Mouse (Mus musculus): ENCODE measurements around the gene Nubp1. TPM values are rescaled to one million over a fixed set of nuclear protein-coding genes. Genes with fewer than 3 reads are reported as not detected.

The Nubp1 gene
- 60.0 and 64.0 TPM in 2 replicates for polyA plus RNA-seq (2015; fragmentation: Nextera tagmentation; extraction: Ambion mirVana)

GRCm38 (mm10) chr16:10411764-10412746, at the start of gene Nubp1:
Gene Nubp1, plus strand, starts transcription at chr16:10411948.
- WGBS: 3% methylated on average over 56 of the region's 56 CpGs

DNA sequence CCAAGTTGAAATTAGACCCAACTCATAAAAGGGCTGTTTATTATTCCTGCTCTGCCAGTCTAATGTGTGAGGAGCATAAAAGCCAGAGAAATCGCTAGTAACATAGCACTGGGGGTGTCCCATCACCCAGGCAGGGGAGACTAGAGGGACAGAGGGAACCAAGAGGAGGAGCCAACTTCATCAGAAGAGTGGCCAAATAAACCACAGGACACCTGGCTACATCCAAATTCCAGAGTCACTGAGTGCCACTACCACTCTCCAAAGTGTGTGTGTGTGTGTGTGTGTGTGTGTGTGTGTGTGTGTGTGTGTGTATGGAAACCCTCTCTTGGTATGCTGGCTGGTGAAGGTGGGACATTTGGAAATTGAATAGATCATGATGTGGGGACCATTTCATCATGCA, 48.7 kb upstream of the Nubp1 start:
- Histone ChIP-seq H3K36me3 (no peaks in the 10 kb centered on the region), H3K4me1 (peaks cover 18% of the 10 kb centered on the region), H3K9me3 (no peaks in the 10 kb centered on the region), H3K9ac (no peak overlapping the region), H3K27me3 (no peaks in the 10 kb centered on the region), H3K4me3 (no peak overlapping the region), H3K27ac (no peak overlapping the region), H3K4me2 (replicated peaks) (no peak overlapping the region)
- no peak for ATAC-seq (ENCODE audit: low FRiP score, low read depth)
- 41% methylated on average over 1 of the region's 1 CpGs for WGBS

More at GRCm38 (mm10) chr16:10411764-10412746, at the start of gene Nubp1:
- Histone ChIP-seq H3K27me3 (no peaks in the 10 kb centered on the region; the same call in 1 of the 2 replicates), H3K4me1 (peaks cover 23% of the 10 kb centered on the region), H3K27ac (peak within 1 kb of the TSS; percentile 90), H3K36me3 (peaks cover 39% of the 10 kb centered on the region), H3K4me2 (replicated peaks) (peak within 1 kb of the TSS; percentile 80), H3K4me3 (peak within 1 kb of the TSS; percentile 75), H3K9me3 (no peaks in the 10 kb centered on the region), H3K9ac (peak within 1 kb of the TSS; percentile 74)
- ATAC-seq (ENCODE audit: low FRiP score, low read depth): peak; percentile 97

- H3K27me3 ChIP-seq: no peaks in the 10 kb centered on the region
- H3K27ac ChIP-seq: peak overlapping the region; percentile 49
- no peaks in the 10 kb centered on the region for H3K9me3 ChIP-seq
- no peak overlapping the region for H3K4me2 ChIP-seq (replicated peaks)
- WGBS: 58% methylated on average over 4 of the region's 4 CpGs
- H3K4me3 ChIP-seq: no peak overlapping the region
- H3K36me3 ChIP-seq: no peaks in the 10 kb centered on the region
- H3K9ac ChIP-seq: peak overlapping the region; percentile 10; the same call in 1 of the 2 replicates
- ATAC-seq (ENCODE audit: low FRiP score, low read depth): no peak
- peaks cover 29% of the 10 kb centered on the region for H3K4me1 ChIP-seq
These were observed 46.0 kb upstream of the Nubp1 start for GRCm38 (mm10) chr16:10365796-10366195.

DNA sequence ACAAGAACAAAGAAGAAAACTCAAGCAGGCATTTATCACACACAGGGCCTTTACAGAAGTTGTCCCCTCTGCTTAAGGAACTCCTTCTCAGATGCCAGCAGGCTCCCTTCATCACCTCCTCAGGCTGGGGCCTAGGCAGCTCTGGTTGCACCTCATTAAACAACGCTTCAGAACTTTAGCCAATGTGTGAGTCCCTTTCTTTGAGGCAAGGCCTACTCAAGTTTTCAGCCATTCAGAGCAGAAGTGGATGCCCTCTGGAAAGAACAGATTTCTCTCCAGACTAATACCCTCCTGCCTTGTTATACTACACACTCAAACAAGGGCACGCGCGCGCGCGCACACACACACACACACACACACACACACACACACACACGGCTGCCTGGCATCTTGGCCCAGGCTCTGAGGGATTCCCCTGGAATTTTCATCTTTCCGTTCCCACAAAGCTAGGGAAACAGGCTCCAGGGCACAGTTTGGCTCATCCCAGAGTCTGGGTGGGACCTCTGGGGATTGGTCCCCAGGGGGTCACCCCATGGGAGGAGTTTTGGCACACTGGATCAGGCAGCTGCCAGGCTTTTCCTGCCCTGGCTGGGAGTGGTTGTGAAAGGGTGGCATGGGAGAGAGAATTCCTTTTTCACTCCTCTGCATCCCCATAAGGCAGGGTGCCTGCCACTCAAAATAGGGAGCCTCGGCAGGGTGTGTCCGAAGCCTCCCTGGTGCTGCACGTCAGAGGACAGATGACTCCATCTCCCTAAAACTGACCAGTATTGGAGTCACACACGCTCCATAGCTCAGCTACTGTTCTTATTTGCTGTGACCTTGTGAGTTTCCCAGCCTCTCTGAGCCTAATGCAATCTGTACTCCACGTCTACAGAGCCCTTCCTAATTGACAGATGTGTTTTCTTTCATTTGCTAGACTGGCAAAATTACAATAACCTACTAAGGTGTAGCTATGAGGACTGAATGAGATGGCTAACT, 45.2 kb upstream of the Nubp1 start:
- Histone ChIP-seq H3K4me2 (replicated peaks) (no peak overlapping the region), H3K27ac (peak overlapping the region; percentile 49), H3K36me3 (no peaks in the 10 kb centered on the region), H3K9ac (peak overlapping the region; percentile 10; the same call in 1 of the 2 replicates), H3K9me3 (no peaks in the 10 kb centered on the region), H3K4me3 (no peak overlapping the region), H3K27me3 (no peaks in the 10 kb centered on the region), H3K4me1 (peaks cover 33% of the 10 kb centered on the region)
- WGBS: 62% methylated on average over 14 of the region's 14 CpGs
- ATAC-seq (ENCODE audit: low FRiP score, low read depth): peak; percentile 41; the same call in 1 of the 2 replicates

- Histone ChIP-seq H3K36me3 (no peaks in the 10 kb centered on the region), H3K9me3 (no peaks in the 10 kb centered on the region), H3K9ac (no peak overlapping the region), H3K4me2 (replicated peaks) (no peak overlapping the region), H3K4me3 (no peak overlapping the region), H3K27ac (no peak overlapping the region), H3K27me3 (no peaks in the 10 kb centered on the region), H3K4me1 (peaks cover 36% of the 10 kb centered on the region)
- no peak for ATAC-seq (ENCODE audit: low FRiP score, low read depth)
- 53% methylated on average over 3 of the region's 3 CpGs for WGBS
These were observed 42.2 kb upstream of the Nubp1 start for GRCm38 (mm10) chr16:10369468-10369934.

- Histone ChIP-seq H3K4me1 (peaks cover 39% of the 10 kb centered on the region), H3K36me3 (no peaks in the 10 kb centered on the region), H3K4me2 (replicated peaks) (no peak overlapping the region), H3K9me3 (no peaks in the 10 kb centered on the region), H3K27ac (peak overlapping the region; percentile 48; the same call in 1 of the 2 replicates), H3K27me3 (no peaks in the 10 kb centered on the region), H3K9ac (no peak overlapping the region), H3K4me3 (no peak overlapping the region)
- 70% methylated on average over 1 of the region's 1 CpGs for WGBS
- no peak for ATAC-seq (ENCODE audit: low FRiP score, low read depth)
These were observed 41.8 kb upstream of the Nubp1 start for GRCm38 (mm10) chr16:10369996-10370395.

DNA sequence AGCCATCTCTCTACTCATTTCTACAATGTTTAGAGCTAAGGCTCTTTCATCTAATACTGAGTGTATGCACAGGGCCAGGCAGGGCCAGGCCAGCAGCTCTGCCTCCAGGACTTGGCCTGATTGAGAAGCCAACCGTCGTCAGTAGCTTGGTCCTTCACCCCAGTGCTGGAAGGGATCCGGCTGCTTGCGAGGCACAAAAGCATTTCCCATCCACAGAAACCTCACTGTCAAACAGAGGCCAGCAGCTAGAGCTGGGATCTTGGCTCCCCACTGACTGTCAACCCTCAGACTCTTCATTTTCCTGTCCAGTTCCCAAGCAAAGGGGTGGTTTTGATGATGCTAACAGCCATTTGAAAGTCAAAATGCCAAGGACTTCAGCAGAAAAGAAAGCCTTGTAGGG, 39.4 kb upstream of the Nubp1 start:
- H3K4me3 ChIP-seq: no peak overlapping the region
- H3K9me3 ChIP-seq: no peaks in the 10 kb centered on the region
- H3K36me3 ChIP-seq: no peaks in the 10 kb centered on the region
- no peak for ATAC-seq (ENCODE audit: low FRiP score, low read depth)
- H3K27me3 ChIP-seq: no peaks in the 10 kb centered on the region
- H3K9ac ChIP-seq: no peak overlapping the region
- H3K4me1 ChIP-seq: peaks cover 22% of the 10 kb centered on the region
- WGBS: 83% methylated on average over 4 of the region's 4 CpGs
- no peak overlapping the region for H3K4me2 ChIP-seq (replicated peaks)
- H3K27ac ChIP-seq: no peak overlapping the region

GRCm38 (mm10) chr16:10374254-10375011, 37.3 kb upstream of the Nubp1 start:
- WGBS: 21% methylated on average over 13 of the region's 13 CpGs
- Histone ChIP-seq H3K9me3 (no peaks in the 10 kb centered on the region), H3K36me3 (no peaks in the 10 kb centered on the region), H3K4me2 (replicated peaks) (peak overlapping the region; percentile 56), H3K9ac (peak overlapping the region; percentile 50; the same call in 1 of the 2 replicates), H3K4me3 (peak overlapping the region; percentile 10), H3K27ac (no peak overlapping the region), H3K4me1 (peaks cover 20% of the 10 kb centered on the region), H3K27me3 (peaks cover 5% of the 10 kb centered on the region; the same call in 1 of the 2 replicates)
- ATAC-seq (ENCODE audit: low FRiP score, low read depth): peak; percentile 58

- Histone ChIP-seq H3K36me3 (no peaks in the 10 kb centered on the region), H3K27ac (no peak overlapping the region), H3K4me2 (replicated peaks) (no peak overlapping the region), H3K4me1 (peaks cover 6% of the 10 kb centered on the region), H3K9me3 (no peaks in the 10 kb centered on the region), H3K27me3 (peaks cover 13% of the 10 kb centered on the region; the same call in 1 of the 2 replicates), H3K9ac (no peak overlapping the region), H3K4me3 (no peak overlapping the region)
- WGBS: 65% methylated on average over 1 of the region's 1 CpGs
- no peak for ATAC-seq (ENCODE audit: low FRiP score, low read depth)
These were observed 34.5 kb upstream of the Nubp1 start for GRCm38 (mm10) chr16:10377286-10377685.

DNA sequence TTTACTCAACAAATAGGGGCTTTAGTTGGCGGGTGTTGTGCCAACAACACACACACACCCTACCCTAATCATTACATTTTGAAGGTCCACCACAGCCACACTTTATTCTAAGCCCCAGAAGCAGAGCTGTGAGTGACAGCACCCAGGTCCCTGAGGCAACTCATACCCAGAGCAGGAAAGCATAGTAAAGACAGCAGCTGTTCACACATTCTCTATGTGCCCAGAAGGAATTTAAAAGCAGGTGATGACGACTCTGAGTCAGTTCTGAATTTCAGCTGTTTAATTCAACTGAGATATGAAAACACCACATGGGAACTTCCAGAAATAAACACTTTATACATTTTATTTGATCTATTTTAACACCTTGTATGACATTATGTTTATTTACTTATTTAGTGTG, 32.2 kb upstream of the Nubp1 start:
- Histone ChIP-seq H3K9ac (no peak overlapping the region), H3K4me3 (no peak overlapping the region), H3K27ac (no peak overlapping the region), H3K27me3 (peaks cover 13% of the 10 kb centered on the region; the same call in 1 of the 2 replicates), H3K4me1 (peaks cover 2% of the 10 kb centered on the region), H3K36me3 (no peaks in the 10 kb centered on the region), H3K9me3 (no peaks in the 10 kb centered on the region), H3K4me2 (replicated peaks) (no peak overlapping the region)
- 0 out of 2 replicates have a peak, but pooled peaks have one; percentile 26 for ATAC-seq (ENCODE audit: low FRiP score, low read depth)
- WGBS: 41% methylated on average over 2 of the region's 2 CpGs

DNA sequence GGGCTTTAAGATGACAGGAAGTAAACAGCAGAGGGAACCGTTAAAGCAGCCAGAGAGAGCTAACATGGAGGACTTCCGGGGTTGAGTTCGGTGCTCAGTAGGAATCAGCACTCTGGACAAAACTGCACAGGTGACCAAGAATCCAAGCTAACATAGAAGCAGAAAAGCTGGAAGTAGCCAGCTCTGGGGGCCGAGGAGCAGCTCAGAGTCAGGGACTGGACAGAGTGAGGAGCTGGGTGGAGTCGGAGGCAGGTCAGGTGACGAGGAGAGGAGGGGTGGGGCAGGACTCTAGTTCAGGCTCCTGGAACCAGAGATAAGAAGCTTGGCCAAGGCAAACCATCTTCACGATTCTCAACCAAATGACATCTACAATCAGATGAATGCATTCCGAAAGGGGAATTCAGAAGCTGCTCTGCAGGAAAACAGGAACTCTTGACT, 27.7 kb upstream of the Nubp1 start:
- no peaks in the 10 kb centered on the region for H3K36me3 ChIP-seq
- ATAC-seq (ENCODE audit: low FRiP score, low read depth): no peak; the same call in 1 of the 2 replicates
- WGBS: 32% methylated on average over 8 of the region's 8 CpGs
- H3K27me3 ChIP-seq: peaks cover 8% of the 10 kb centered on the region; the same call in 1 of the 2 replicates
- no peak overlapping the region for H3K27ac ChIP-seq
- 0 out of 2 replicates have a peak overlapping the region, but pooled peaks have one; percentile 15 for H3K4me3 ChIP-seq
- H3K9me3 ChIP-seq: no peaks in the 10 kb centered on the region
- H3K9ac ChIP-seq: no peak overlapping the region
- H3K4me2 ChIP-seq (replicated peaks): peak overlapping the region; percentile 45
- no peaks in the 10 kb centered on the region for H3K4me1 ChIP-seq

Data from limb, embryonic 13.5 days (tissue).